Mouse (Mus musculus) cerebellum, adult 11 months (tissue): Measurements from ENCODE around the gene Zfp607b.

Experiments
- DNase-seq: peaks from one replicate; pipeline ENCODE4 v3.0.0; 2022

The Zfp607b gene

DNA sequence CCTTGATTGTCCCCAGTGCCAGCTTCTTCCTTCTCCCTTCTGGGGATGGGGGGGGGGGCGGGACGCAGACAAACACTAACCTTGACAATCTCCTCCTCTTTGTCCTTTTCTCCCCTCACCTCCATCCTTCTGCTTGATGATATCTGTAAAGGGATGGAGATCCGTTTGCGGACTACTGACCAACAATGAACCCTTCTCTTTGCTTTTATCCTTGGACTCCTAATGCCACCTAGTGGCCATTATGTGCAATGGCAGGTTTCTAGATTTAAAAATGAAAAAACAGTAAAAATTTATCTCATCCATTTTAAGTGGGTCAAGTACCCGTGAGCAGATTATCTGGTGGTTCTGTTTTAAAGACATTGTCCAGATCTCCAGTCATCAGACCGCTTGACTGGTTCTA, 3.5 kb upstream of the Zfp607b start:
- DNase-seq = no peak

DNA sequence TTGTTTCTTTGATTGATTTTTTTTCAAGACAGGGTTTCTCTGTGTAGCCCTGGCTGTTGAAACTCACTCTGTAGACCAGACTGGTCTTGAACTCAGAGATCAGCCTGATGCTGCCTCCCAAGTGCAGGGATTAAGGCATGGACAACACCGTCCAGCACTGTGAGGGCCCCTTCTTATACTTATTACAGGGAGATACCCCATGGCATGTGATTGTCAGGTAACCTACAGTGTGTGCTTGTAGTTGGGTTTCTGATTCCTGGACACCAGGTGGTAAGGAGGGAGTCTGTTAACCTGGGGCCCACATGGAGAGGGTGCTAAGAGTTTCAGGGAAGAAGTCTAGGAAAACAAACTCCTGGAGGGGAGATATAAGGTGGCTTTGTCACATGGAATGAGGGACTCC, 2.1 kb upstream of the Zfp607b start:
- DNase-seq = no peak

- DNase-seq = no peak
Measured at GRCm38 (mm10) chr7:27687836-27688235, 1.3 kb upstream of the Zfp607b start.

GRCm38 (mm10) chr7:27688246-27688788, 823 bp upstream of the Zfp607b start:
- no peak for DNase-seq

DNA sequence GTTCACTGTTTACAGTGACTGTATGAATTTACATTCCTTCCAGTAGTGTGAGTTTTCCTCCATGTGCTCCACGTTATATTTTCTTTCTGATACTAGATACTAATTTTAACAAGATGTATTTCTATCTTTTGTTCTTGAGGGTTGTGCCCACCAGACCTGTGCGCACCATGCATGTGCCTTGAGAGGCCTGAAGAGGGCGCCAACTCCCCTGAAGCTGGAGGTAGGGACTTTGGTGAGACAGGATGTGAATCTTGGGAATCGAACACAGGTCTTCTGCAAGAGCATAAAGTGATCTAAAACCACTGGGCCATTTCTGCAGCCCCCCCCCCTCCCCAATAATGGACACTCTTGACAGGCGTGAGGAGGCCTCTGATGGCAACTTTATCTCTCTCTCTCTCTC, 1.9 kb downstream of the Zfp607b start:
- no peak for DNase-seq

DNA sequence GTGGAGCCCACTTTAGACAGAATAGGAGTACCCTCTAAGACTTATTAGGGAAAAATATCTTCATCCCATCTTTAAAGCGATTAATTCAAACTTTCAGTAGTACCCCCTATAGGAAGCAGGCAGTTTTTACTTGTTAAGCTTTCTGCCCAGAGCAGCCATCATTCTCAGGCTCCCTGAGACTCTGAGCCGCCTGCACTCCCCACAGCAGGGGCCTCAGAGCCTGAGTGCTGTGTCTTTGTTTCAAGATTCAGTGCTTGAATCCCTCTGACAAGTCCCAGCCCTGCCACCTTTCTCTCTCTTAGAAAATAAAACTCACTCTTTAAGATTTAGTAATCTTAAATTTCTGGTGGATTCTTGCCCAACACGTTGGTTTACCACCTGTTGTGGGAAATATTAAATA, 7.6 kb downstream of the Zfp607b start:
- no peak for DNase-seq

DNA sequence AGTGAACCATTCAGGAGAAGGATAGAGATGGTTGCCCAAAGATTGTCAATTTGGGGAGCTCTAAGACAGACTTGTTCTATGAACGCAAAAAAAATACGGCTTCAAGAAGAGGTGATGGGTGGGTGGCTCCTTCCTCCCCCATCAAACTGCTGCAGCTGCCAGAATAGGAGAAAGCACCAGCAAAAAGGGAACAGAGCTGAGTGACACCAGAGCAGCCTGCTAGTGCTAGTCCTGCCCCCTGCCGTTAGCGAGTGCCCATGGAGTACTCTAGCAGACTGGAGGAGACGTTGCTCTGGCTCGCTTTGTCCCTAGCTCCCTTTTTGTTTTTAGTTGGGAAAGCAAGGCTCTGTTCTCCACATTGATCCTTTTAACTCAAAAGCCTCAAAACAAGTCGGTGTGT, 21.3 kb downstream of the Zfp607b start:
- DNase-seq = no peak

DNA sequence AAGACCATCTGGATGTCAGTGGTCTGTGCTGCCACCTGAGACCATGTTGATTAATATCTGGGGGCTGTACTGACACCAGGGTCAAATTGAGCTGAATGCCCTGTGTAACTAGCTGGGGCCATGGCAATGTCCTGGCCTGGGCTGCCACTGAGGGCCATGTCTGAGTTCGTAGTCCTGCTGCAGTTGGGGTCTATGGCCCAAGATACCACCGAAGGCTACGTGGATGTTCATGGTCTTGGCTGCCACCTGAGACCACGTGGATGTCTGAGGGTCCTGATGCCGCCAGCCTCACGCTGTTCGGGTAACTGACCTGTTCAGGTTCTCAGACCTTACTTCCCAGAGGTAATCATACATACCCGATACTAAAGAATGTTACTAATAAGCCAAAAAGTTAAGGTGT, 32.8 kb downstream of the Zfp607b start:
- DNase-seq = no peak

GRCm38 (mm10) chr7:27725566-27726538, 36.7 kb downstream of the Zfp607b start:
- DNase-seq = peak; percentile 42

DNA sequence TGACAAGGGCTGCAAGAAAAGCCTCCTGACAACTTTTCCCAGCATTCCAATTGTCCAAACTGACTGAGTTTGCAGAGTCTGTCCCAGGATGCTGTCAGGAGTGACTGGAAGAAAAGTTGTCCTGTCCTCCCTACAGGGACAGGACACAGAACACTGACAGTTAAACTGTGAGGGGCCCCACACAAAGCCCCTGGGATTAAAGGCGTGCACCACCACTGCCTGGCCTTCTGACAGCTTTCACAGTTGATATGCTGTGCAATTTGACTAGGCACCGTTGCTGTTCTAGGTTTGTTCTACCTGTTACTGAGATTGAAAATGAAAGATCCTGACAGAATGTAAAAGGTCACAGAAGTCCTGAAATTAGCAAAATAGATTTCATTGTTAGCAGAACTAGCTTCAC, 38.3 kb downstream of the Zfp607b start:
- no peak for DNase-seq

DNA sequence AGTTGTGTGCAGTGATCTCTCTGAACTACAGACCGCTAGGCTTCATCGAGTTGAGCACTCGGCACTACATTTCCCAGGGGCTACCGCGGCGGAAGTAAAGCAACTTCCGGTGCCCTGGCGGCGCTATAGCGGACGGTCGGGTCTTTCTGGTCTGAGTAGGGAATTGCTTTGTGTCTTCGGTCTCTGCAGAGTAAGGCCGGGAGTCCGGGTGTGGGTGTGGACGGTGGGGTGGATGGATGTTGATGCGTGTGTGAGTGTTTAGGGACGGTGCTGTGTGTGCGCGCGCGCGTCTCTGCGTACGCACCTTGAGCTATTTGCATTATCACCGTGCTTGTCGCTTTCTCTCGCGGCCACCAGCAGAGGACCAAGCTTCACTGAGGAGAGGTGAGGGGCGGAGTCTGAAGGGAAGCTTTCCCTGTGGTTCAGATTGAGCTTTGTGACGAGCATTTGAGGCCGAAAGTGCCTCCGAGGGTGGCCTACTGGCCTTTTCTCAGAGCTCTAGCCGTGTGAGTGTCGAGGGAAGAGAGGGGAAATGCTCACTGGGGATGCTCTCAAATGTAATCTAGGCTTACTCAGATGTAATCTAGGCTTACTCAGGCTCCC, 42.2 kb downstream of the Zfp607b start, which contains the start of gene Zfp60:
Gene Zfp60, plus strand, starts transcription at position 109 of the 603 bp plus-strand sequence.
- peak; percentile 78 for DNase-seq

DNA sequence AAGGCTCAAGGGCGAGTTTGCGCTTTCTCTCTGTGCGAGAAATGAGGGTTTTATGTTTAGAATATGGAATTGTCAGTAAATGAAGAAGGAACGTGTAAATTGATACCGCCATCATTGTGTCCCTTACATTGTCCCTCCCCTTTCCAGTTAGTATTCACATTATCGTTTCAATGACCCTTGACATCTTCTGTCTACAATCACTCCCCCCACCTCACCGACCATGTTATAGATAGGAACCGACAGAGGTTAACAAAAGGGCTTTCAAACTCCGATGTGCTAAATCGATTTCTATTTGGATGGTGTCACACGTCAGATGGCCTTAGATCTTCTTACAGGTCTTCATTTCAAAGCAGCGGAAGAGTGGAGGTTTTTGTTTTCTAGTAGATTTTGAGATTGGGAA, 42.8 kb downstream of the Zfp607b start:
- DNase-seq = no peak

DNA sequence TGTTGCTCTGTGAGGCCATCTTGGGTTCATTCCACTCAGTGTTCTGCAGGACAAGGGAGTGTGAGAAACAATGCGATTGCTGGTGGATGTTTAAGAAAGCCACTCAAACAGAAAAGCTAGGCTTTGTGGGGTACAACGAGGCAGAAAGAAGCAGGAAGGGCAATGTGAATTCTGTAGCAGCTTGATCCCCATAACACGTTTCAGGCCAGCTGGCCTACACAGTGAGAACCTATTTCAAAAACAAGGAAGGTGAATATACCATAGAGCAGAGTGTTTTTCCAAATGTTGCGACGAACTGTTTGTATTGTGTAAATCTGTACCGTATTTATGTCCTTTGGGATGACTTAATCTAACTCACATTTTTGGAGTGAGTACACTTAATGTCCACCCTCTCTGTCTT, 43.4 kb downstream of the Zfp607b start:
- no peak for DNase-seq

DNA sequence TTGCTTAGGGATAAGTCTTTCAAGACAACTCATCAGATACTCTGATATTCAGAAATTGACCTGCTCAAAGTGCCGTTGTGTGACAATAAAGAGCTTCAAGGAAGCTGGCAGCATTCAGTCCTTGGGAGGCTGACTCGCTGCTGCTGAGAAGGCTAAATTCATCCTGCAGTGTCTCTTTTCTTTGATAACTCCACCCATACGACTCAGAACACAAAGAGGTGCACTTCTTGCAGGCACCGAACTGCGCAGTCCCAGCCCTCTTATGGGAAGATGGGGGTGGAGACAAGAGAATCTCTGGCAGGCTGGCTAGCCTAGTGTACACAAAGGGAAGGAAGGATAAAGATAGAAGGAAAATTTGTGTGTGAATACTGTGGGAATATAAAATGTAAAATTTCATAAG, 46.3 kb downstream of the Zfp607b start:
- DNase-seq = no peak
